Mouse (Mus musculus) myocyte (in vitro differentiated cells): ENCODE data around the gene Zfp574.

ENCODE experiments used
- MAX ChIP-seq: IDR thresholded peaks from one replicate; pipeline ENCODE4 v1.6.1; 2011; ENCODE audit warnings: low read depth, mild to moderate bottlenecking, control low read depth
- MYOD1 ChIP-seq, 3 experiments: IDR thresholded peaks; one replicate each; pipeline ENCODE4 v1.6.1; 2011; ENCODE audit warnings: control low read depth in 2 of 3, low read depth in 2 of 3, mild to moderate bottlenecking in 2 of 3, moderate library complexity in 1 of 3; ENCODE audit not compliant: insufficient read length in 2 of 3, control insufficient read depth in 1 of 3
- MYOG ChIP-seq, 3 experiments: IDR thresholded peaks; one replicate each; pipeline ENCODE4 v1.6.1; 2011; ENCODE audit warnings: control low read depth in 2 of 3, low read depth in 2 of 3, mild to moderate bottlenecking in 2 of 3; ENCODE audit not compliant: insufficient read length in 2 of 3, control insufficient read depth in 1 of 3, insufficient read depth in 1 of 3
- POLR2A ChIP-seq: IDR thresholded peaks from one replicate; pipeline ENCODE4 v1.6.1; 2011; ENCODE audit warnings: low read depth, mild to moderate bottlenecking, control low read depth, moderate library complexity; ENCODE audit not compliant: insufficient read length
- POLR2AphosphoS2 ChIP-seq: IDR thresholded peaks from one replicate; pipeline ENCODE4 v1.6.1; 2011; ENCODE audit warnings: low read depth, control low read depth; ENCODE audit not compliant: insufficient read length
- TCF12 ChIP-seq: IDR thresholded peaks from one replicate; pipeline ENCODE4 v1.6.1; 2011; ENCODE audit warnings: mild to moderate bottlenecking, control low read depth; ENCODE audit not compliant: poor library complexity, insufficient read depth, severe bottlenecking
- TCF3 ChIP-seq: IDR thresholded peaks from one replicate; pipeline ENCODE4 v1.6.1; 2011; ENCODE audit warnings: low read depth, control low read depth; ENCODE audit not compliant: insufficient read length
- USF1 ChIP-seq: IDR thresholded peaks from one replicate; pipeline ENCODE4 v1.6.1; 2011; ENCODE audit warnings: low read depth, mild to moderate bottlenecking, control low read depth, moderate library complexity

- TF ChIP-seq MAX (no peak), POLR2A (no peak), TCF3 (no peak), USF1 (no peak), TCF12 (no peak), MYOG (IDR thresholded peaks at IDR 0.05; ENCODE audit: control insufficient read depth in 1 of 3, insufficient read depth in 1 of 3, insufficient read length in 2 of 3, low read depth in 2 of 3) (no peak), MYOD1 (IDR thresholded peaks at IDR 0.05; ENCODE audit: control insufficient read depth in 1 of 3, insufficient read length in 2 of 3, low read depth in 2 of 3) (no peak), POLR2AphosphoS2 (no peak)
These were observed 55.6 kb downstream of the Zfp574 start for GRCm38 (mm10) chr7:25127971-25128370.
